Mouse (Mus musculus) CD8-positive naive resting alpha-beta T cell, adult 2 months (primary cell): ENCODE measurements around the gene Blnk.

Source experiments
- DNase-seq, 2 experiments: peaks; one replicate each; pipeline ENCODE4 v3.0.0; 2022; ENCODE audit warnings: low read depth in 2 of 2, low spot score in 2 of 2

Gene Blnk

GRCm38 (mm10) chr19:41003694-41004315 is 9.5 kb upstream of the Blnk start:
- no peak for DNase-seq

GRCm38 (mm10) chr19:40999569-40999968 is 5.2 kb upstream of the Blnk start:
- DNase-seq, result no peak

- DNase-seq, result no peak
Measured at GRCm38 (mm10) chr19:40998469-40999170, 4.3 kb upstream of the Blnk start.

- DNase-seq, result no peak
Measured at GRCm38 (mm10) chr19:40996722-40997121, 2.4 kb upstream of the Blnk start.

- no peak for DNase-seq
Measured at GRCm38 (mm10) chr19:40995449-40996401, 1.4 kb upstream of the Blnk start.

GRCm38 (mm10) chr19:40994911-40995310 is 576 bp upstream of the Blnk start:
- DNase-seq, result no peak

- DNase-seq, result no peak
Measured at GRCm38 (mm10) chr19:40993356-40993755, 979 bp downstream of the Blnk start.

GRCm38 (mm10) chr19:40992517-40993044 is 1.8 kb downstream of the Blnk start:
- DNase-seq, result no peak

- DNase-seq, result no peak
Measured at GRCm38 (mm10) chr19:40992096-40992495, 2.2 kb downstream of the Blnk start.

GRCm38 (mm10) chr19:40991626-40992025 is 2.7 kb downstream of the Blnk start:
- no peak for DNase-seq

- no peak for DNase-seq
Measured at GRCm38 (mm10) chr19:40990781-40991343, 3.5 kb downstream of the Blnk start.

GRCm38 (mm10) chr19:40989961-40990600 is 4.3 kb downstream of the Blnk start:
- DNase-seq, result no peak

- no peak for DNase-seq
Measured at GRCm38 (mm10) chr19:40988856-40989255, 5.5 kb downstream of the Blnk start.

GRCm38 (mm10) chr19:40984536-40984935 is 9.8 kb downstream of the Blnk start:
- no peak for DNase-seq

- no peak for DNase-seq
Measured at GRCm38 (mm10) chr19:40980671-40981070, 13.7 kb downstream of the Blnk start.

- no peak for DNase-seq
Measured at GRCm38 (mm10) chr19:40978026-40978425, 16.3 kb downstream of the Blnk start.

- no peak for DNase-seq
Measured at GRCm38 (mm10) chr19:40976946-40977917, 17.1 kb downstream of the Blnk start.

- no peak for DNase-seq
Measured at GRCm38 (mm10) chr19:40971273-40971914, 22.9 kb downstream of the Blnk start.

- DNase-seq, result no peak
Measured at GRCm38 (mm10) chr19:40970775-40971174, 23.6 kb downstream of the Blnk start.
